Mouse (Mus musculus): ENCODE data around the gene Nedd1. TPM values are rescaled to one million over a fixed set of nuclear protein-coding genes. Genes with fewer than 3 reads are reported as not detected.

Gene Nedd1
- polyA plus RNA-seq (2015; fragmentation: Nextera tagmentation; extraction: Ambion mirVana) = 7.9 and 9.0 TPM in 2 replicates

DNA sequence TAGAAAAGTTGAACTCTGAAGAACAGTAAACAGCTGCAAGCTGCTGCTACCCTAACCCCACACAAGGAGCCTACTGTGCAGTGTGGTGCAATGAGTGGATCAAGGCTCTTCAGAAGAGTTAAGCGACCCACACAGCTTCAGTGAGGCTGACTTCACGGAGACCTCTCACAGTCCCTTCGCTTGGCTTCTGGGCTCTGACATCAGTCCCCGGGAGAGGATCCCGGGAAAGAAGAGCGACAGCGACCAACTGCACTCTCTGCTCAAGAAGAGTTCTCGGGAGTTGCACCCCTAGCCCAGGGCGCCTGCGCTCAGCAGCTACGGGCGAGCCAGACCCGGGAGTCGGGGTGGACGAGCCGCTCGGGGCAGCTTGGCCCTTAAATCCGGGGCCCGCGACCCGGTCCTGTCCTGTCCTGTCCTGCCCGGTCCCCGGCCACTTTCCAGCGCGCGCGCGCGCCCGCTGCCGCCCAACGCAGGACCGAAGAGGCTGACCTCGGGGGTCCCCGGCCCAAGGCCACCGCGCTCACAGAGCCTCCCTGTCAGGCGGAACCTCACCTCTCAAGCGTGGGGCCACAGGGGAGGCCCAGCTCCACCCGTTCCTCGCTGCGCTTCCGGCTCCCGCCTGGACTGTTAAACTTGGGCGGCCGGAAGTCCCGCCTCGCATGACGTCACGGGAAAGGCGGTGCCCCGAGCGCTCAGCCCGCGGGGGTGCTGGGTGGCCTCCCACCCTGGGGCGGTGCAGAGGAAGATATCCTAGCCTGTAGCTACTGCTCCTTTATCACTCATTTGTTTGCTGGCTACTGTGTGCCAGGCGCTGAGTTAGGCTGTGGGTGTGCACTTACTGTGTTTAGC, at the start of gene Nedd1:
Nedd1 (minus strand) TSS at position 650 of the 849 bp plus-strand sequence.

